Mouse (Mus musculus) splenic B cell, adult 2 months (primary cell): Measurements from ENCODE around the gene Cltc.
A peak's percentile ranks its signal among the peaks of the same experiment; 100 is the strongest.

Experiments
- DNase-seq: peaks from one replicate; pipeline ENCODE4 v3.0.0-alpha.2; 2011; ENCODE audit warnings: low read depth, low spot score
- H3K27me3 ChIP-seq: 2 replicates; pipeline ENCODE4 v1.6.1; 2012; ENCODE audit warnings: mild to moderate bottlenecking, low read length, moderate library complexity, mixed read lengths; ENCODE audit not compliant: control insufficient read depth, poor library complexity, insufficient read depth, severe bottlenecking
- H3K36me3 ChIP-seq: 2 replicates; pipeline ENCODE4 v1.6.1; 2012; ENCODE audit warnings: mild to moderate bottlenecking, low read length, moderate library complexity, mixed read lengths; ENCODE audit not compliant: control insufficient read depth, poor library complexity, insufficient read depth, severe bottlenecking

Gene Cltc

GRCm38 (mm10) chr11:86682861-86683260 is 74.5 kb downstream of the Cltc start:
- no peaks in the 10 kb centered on the region for H3K27me3 ChIP-seq
- no peaks in the 10 kb centered on the region for H3K36me3 ChIP-seq
- no peak for DNase-seq

- H3K36me3 ChIP-seq: no peaks in the 10 kb centered on the region
- no peak for DNase-seq
- no peaks in the 10 kb centered on the region for H3K27me3 ChIP-seq
Measured at GRCm38 (mm10) chr11:86681423-86681822, 75.9 kb downstream of the Cltc start.

GRCm38 (mm10) chr11:86680729-86681128 is 76.6 kb downstream of the Cltc start:
- Histone ChIP-seq H3K36me3 (no peaks in the 10 kb centered on the region), H3K27me3 (no peaks in the 10 kb centered on the region)
- no peak for DNase-seq

GRCm38 (mm10) chr11:86678957-86679356 is 78.4 kb downstream of the Cltc start:
- DNase-seq: no peak
- Histone ChIP-seq H3K36me3 (no peaks in the 10 kb centered on the region), H3K27me3 (no peaks in the 10 kb centered on the region)

- DNase-seq: no peak
- 0 out of 2 replicates have a peak, but pooled peaks cover 2% of the 10 kb centered on the region for H3K36me3 ChIP-seq
- H3K27me3 ChIP-seq: no peaks in the 10 kb centered on the region
Measured at GRCm38 (mm10) chr11:86675520-86675919, 81.8 kb downstream of the Cltc start.

GRCm38 (mm10) chr11:86672772-86673171 is 84.6 kb downstream of the Cltc start:
- no peak for DNase-seq
- Histone ChIP-seq H3K27me3 (no peaks in the 10 kb centered on the region), H3K36me3 (0 out of 2 replicates have a peak, but pooled peaks cover 2% of the 10 kb centered on the region)

GRCm38 (mm10) chr11:86671041-86671675 is 86.2 kb downstream of the Cltc start:
- no peaks in the 10 kb centered on the region for H3K27me3 ChIP-seq
- 0 out of 2 replicates have a peak, but pooled peaks cover 2% of the 10 kb centered on the region for H3K36me3 ChIP-seq
- DNase-seq: no peak

GRCm38 (mm10) chr11:86668169-86668568 is 89.2 kb downstream of the Cltc start:
- H3K36me3 ChIP-seq: peaks cover 4% of the 10 kb centered on the region; the same call in 1 of the 2 replicates
- no peak for DNase-seq
- no peaks in the 10 kb centered on the region for H3K27me3 ChIP-seq

GRCm38 (mm10) chr11:86667553-86667952 is 89.8 kb downstream of the Cltc start:
- DNase-seq: no peak
- Histone ChIP-seq H3K36me3 (peaks cover 4% of the 10 kb centered on the region; the same call in 1 of the 2 replicates), H3K27me3 (no peaks in the 10 kb centered on the region)

GRCm38 (mm10) chr11:86664406-86664805 is 93.0 kb downstream of the Cltc start:
- Histone ChIP-seq H3K27me3 (no peaks in the 10 kb centered on the region), H3K36me3 (peaks cover 8% of the 10 kb centered on the region)
- DNase-seq: no peak

- H3K36me3 ChIP-seq: peaks cover 8% of the 10 kb centered on the region
- no peak for DNase-seq
- no peaks in the 10 kb centered on the region for H3K27me3 ChIP-seq
Measured at GRCm38 (mm10) chr11:86663977-86664376, 93.4 kb downstream of the Cltc start.

- Histone ChIP-seq H3K27me3 (no peaks in the 10 kb centered on the region), H3K36me3 (peaks cover 10% of the 10 kb centered on the region)
- DNase-seq: no peak
Measured at GRCm38 (mm10) chr11:86662986-86663895, 94.1 kb downstream of the Cltc start.

- DNase-seq: no peak
- Histone ChIP-seq H3K36me3 (peaks cover 12% of the 10 kb centered on the region), H3K27me3 (no peaks in the 10 kb centered on the region)
Measured at GRCm38 (mm10) chr11:86657863-86658262, 99.5 kb downstream of the Cltc start.

GRCm38 (mm10) chr11:86656849-86657567 is 100.4 kb downstream of the Cltc start:
- Histone ChIP-seq H3K27me3 (no peaks in the 10 kb centered on the region), H3K36me3 (peaks cover 12% of the 10 kb centered on the region)
- DNase-seq: no peak

GRCm38 (mm10) chr11:86655671-86656070 is 101.7 kb downstream of the Cltc start:
- Histone ChIP-seq H3K36me3 (peaks cover 8% of the 10 kb centered on the region), H3K27me3 (no peaks in the 10 kb centered on the region)
- DNase-seq: peak; percentile 73
